Mouse (Mus musculus) T-cell, adult 2 months (primary cell): ENCODE measurements around the gene Hist1h1d.
"Not testable (repeated sequence)": the region's sequence is repeated elsewhere in the genome, so short reads cannot be mapped to it uniquely, and the experiment has no call there.

Source experiments
- DNase-seq: peaks from one replicate; pipeline ENCODE4 v3.0.0; 2022; ENCODE audit warnings: low spot score

Gene Hist1h1d

DNA sequence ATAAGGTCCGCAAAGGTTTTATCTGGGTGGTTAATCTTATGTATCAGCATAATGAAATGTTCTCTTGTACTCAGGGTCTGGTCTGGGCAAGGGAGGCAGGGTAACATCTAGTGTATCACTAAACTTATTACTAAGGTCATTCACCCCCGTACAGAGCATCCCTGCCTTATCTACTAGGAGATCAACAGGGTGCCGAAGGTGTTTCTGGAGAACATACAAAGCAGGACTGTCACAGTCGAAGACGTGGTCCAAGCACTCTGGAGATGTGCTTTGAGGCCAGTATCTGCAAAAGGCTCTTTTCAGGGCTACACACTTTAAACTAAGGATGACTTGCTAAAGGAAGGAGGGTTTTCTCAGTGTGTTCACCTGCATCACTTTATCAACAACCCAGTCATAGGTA lies 6.4 kb upstream of the Hist1h1d start:
- no peak for DNase-seq

DNA sequence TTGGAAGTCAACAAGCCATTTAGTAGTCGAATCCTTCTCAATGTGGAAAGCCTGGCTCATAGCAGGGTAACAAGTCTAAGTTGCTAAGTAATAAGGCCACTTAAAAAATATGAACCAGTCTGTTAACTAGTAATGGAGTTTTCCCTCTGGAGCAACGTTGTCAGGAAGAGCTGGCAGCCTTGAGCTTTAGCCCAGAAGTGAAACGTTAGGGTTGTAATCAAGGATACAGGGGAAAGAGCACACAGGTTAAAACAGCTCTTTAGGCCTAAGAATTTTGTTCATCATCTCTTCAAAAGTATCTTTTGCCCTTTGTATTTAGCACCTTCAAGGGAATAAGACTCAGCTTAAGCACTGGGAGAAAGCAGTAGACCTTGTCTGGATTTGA lies 2.3 kb upstream of the Hist1h1d start:
- DNase-seq: no peak

GRCm38 (mm10) chr13:23551146-23551834 lies 1.8 kb upstream of the Hist1h1d start, which contains the start of gene Hist1h4f:
TSS of gene Hist1h4f (minus strand) at chr13:23551648.
- DNase-seq: peak; percentile 83

DNA sequence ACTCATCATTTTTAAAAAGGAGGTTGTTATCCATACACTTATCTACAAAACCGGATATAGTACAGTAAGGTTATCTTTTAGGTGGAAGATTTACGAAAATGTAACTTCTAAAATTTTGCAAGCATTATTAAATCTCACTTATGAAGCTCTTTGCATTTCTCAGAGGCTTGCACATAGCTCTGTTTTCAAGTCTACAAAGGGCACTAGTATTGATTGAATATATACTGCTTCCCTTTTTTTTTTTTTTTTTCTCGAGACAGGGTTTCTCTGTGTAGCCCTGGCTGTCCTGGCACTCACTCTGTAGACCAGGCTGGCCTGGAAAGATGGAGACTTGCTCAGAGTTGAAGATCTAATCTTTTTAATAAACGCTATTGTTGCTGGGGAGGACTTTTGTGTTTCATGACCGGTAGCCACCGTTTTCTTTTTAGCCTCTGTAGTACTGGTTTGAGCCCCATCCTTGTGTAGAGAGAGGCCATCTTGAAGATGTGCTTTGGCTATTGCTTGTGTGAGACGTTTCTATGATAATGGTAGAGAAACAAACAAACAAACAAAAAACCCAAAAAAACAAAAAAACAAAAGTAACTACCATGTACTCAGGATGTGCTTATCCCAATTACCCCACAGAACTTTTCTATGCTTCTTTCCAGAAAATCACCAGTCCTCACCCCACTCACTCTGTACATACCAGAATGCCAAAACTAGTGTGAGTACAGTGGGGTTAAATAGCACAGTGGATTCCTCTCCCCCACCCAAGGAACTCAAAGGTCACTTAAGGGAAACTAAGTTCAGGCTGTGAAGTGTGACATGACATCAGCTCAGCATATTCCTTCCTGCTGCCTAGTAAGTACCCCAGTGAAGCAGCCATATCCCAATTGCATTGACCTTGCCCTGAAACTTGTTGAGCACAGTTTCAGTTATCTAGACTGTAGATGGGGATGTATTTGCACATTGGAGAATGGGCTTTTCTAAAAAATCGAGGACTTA lies 839 bp upstream of the Hist1h1d start:
- no peak for DNase-seq

GRCm38 (mm10) chr13:23554393-23554792 lies 1.3 kb downstream of the Hist1h1d start:
- DNase-seq: no peak

GRCm38 (mm10) chr13:23554925-23555838 lies 2.1 kb downstream of the Hist1h1d start:
- peak; percentile 60 for DNase-seq

- DNase-seq: peak; percentile 63
Measured at GRCm38 (mm10) chr13:23555839-23556416, 2.9 kb downstream of the Hist1h1d start.

- no peak for DNase-seq
Measured at GRCm38 (mm10) chr13:23556906-23557305, 3.8 kb downstream of the Hist1h1d start.

GRCm38 (mm10) chr13:23560699-23561098 lies 7.6 kb downstream of the Hist1h1d start:
- DNase-seq: not testable (repeated sequence)

- not testable (repeated sequence) for DNase-seq
Measured at GRCm38 (mm10) chr13:23561531-23561882, 8.4 kb downstream of the Hist1h1d start.

- peak; percentile 95 for DNase-seq
Measured at GRCm38 (mm10) chr13:23561883-23562659, 9.0 kb downstream of the Hist1h1d start, which contains the start of gene Hist1h3e. TSS of gene Hist1h3e (minus strand) at chr13:23562369.

DNA sequence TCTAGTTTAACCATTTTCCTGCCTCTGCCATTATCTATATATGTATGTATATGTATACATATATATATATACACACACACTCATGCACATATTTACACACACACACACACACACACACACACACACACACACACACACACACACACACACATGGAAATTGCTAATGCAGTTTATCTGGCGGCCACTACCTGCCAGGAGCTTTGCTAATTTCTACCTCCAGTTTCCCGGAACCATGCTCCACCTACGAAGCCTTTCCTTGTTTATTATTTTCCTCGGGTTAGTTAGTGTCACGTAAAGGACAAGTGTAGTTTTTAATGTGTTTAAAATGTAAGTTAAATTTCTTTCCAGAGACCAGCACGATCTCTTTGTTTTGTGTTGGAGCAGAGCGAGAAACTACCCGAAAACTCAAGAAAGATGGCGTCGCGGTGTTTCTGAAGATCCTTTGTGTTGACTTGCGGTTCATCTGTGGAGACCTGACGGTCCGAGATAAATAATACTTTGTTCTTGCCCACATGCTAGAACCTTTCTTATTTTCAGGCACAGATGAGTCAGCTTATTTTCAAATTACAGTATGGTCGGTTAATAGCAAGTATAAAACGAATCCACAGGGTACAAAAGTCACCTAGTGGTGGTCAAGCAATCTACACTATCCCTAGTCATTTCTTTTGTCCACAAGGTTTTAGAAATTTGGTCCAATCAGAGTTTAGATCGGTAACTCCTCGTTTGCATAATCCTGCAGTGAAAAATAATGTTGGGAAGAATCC lies 9.8 kb downstream of the Hist1h1d start:
- peak; percentile 33 for DNase-seq

DNA sequence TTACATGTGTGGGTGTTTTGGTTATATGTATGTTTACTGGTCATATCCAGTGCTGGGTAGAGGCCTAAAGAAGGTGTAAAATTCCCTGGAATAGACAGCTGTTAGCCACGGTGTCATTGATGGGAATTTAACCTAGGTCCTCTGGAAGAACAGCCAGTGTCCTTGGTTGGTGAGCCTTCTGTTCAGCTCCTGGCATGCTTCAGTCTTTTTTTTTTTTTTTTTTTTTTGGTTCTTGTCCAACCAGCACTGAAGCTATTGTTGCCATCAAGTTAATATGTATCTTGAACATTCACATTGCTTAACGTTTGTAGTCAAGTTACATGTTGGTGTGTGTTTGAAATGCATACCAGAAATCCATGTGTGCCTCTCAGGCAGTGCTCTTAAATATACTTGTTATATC lies 11.4 kb downstream of the Hist1h1d start:
- DNase-seq: no peak

GRCm38 (mm10) chr13:23570261-23571021 lies 17.4 kb downstream of the Hist1h1d start:
- DNase-seq: not testable (repeated sequence)

DNA sequence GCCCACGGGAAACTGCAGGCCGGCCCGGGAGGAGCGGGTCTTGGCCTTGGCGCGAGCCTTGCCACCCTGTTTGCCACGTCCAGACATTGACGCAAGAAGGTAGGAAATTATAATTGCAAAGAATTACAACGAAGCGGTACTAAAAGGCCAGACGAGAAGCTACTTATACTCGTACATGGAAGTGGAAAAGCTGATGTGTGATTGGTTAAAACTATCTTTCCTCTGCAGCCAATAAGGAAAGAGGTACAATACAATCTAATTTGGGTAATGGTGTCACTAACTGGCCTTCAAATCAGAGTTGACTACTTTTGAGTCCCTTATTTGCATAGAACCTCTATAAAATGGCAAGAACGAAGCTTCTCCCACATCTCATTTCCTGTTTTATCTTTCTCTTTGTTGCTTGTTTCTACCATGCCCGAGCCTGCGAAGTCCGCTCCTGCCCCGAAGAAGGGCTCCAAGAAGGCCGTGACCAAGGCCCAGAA lies 18.0 kb downstream of the Hist1h1d start, which contains the start of the genes Hist1h2ae and Hist1h2bg:
Gene Hist1h2ae, minus strand, starts transcription at position 199 of the 482 bp plus-strand sequence.
Gene Hist1h2bg, plus strand, starts transcription at position 375 of the 482 bp plus-strand sequence.
- peak; percentile 68 for DNase-seq

DNA sequence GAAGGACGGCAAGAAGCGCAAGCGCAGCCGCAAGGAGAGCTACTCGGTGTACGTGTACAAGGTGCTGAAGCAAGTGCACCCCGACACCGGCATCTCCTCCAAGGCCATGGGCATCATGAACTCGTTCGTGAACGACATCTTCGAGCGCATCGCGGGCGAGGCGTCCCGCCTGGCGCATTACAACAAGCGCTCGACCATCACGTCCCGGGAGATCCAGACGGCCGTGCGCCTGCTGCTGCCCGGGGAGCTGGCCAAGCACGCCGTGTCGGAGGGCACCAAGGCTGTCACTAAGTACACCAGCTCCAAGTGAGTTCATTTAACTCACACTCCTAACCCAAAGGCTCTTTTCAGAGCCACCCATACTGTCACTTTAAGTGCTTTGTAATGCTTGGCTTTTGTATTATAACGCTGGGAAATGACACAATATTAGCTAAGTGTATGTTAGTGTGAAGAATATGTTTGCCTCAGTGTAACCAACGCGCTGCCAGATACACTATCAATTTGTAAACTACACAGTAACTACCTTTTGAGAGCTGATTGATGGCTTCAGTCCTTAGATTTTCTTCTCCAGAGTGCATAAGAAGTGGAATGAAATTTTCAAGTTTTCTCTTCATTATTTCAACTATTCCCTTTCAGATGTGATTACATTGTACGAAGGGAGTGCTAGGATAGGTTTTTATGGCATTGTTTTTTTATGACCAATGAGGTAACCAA lies 18.6 kb downstream of the Hist1h1d start:
- DNase-seq: not testable (repeated sequence)

GRCm38 (mm10) chr13:23572218-23573033 lies 19.4 kb downstream of the Hist1h1d start:
- no peak for DNase-seq
